Mouse (Mus musculus) lung, adult 10 weeks (tissue): ENCODE data around the gene Dph7. TPM values are rescaled to one million over a fixed set of nuclear protein-coding genes. Genes with fewer than 3 reads are reported as not detected.

Experiments used
- polyA plus RNA-seq: library from polyadenylated mRNA; stranded (reverse); fragments of 350-450 nt; fragmentation: Illumina TruSeq; extraction: RNeasy Lipid Tissue Mini Kit (QIAGEN cat#74804); gene quantifications from one replicate; pipeline ENCODE4 v1.2.3, GENCODE M21; 2014; ENCODE audit warnings: low read depth, low replicate concordance; ENCODE audit not compliant: insufficient read depth

Gene Dph7
- 12.6 TPM for polyA plus RNA-seq

GRCm38 (mm10) chr2:24962304-24963000, at the start of gene Dph7:
Dph7 (plus strand) TSS chr2:24962400.

GRCm38 (mm10) chr2:24918930-24919838, 43.0 kb upstream of the Dph7 start, which contains the start of gene Ehmt1:
Ehmt1 (minus strand) TSS chr2:24919614.

DNA sequence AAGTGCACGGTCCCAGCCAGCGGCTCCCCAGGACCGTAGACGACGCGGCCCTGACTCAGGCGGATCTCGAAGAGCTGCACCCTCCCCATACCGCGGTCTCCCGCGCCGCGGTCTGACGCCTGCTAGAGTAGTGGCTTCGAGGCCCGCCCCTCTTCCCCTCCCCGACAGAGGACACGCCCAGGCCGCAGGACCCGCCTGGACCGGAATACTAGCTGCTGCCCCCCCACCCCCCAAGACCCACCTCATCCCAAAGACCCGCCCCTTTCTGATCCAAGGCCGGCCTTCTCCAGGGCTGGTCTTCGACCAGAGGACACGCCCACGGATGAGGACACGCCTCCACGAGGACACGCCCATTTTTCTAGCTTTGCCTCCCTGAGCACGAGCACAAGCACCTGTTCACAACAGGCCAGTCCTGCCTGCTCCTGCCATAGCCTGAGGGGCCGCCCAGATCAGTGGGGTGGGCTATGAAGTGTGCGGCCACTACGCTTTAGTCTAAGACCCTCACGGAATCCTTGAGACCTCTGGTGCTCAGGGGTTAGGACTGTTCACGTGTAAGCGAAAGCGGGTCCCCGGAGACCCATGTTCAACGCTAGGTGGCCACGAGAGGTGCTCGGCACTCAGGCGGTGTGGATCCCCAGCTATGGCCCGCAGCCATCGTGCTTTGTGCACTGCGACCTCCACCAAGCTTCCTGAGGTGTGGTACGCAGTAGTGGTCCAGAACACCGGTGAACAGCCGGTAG, 27.0 kb upstream of the Dph7 start, which contains the start of gene Arrdc1:
TSS of gene Arrdc1 (minus strand) at position 196 of the 740 bp plus-strand sequence.

GRCm38 (mm10) chr2:24949421-24950188, 12.6 kb upstream of the Dph7 start, which contains the start of gene Zmynd19:
Zmynd19 (plus strand) TSS chr2:24949792.

GRCm38 (mm10) chr2:24974906-24975703, 12.9 kb downstream of the Dph7 start, which contains the start of gene Mrpl41:
Mrpl41 (minus strand) TSS chr2:24975098.

GRCm38 (mm10) chr2:24975704-24976297, 13.6 kb downstream of the Dph7 start, which contains the start of gene Pnpla7:
Pnpla7 (plus strand) TSS chr2:24976033.

Other genes with a start within 250 kb of the Dph7 start
- 0.09 TPM for gene Cacna1b, start 199.2 kb upstream of the Dph7 start, polyA plus RNA-seq
- 8.9 TPM for gene Ehmt1, start 42.8 kb upstream of the Dph7 start, polyA plus RNA-seq
- 58.3 TPM for gene Arrdc1, start 27.1 kb upstream of the Dph7 start, polyA plus RNA-seq
- gene Zmynd19, start 12.6 kb upstream of the Dph7 start, polyA plus RNA-seq, result 11.7 TPM
- 58.2 TPM for gene Mrpl41, start 12.7 kb downstream of the Dph7 start, polyA plus RNA-seq
- 13.0 TPM for gene Pnpla7, start 13.6 kb downstream of the Dph7 start, polyA plus RNA-seq
- 29.3 TPM for gene Nsmf, start 92.0 kb downstream of the Dph7 start, polyA plus RNA-seq
- 2.4 TPM for gene Entpd8, start 117.9 kb downstream of the Dph7 start, polyA plus RNA-seq
- 1.9 TPM for gene Noxa1, start 132.7 kb downstream of the Dph7 start, polyA plus RNA-seq
- gene Nrarp, start 218.4 kb downstream of the Dph7 start, polyA plus RNA-seq, result 28.7 TPM
- 18.3 TPM for gene Tor4a, start 234.5 kb downstream of the Dph7 start, polyA plus RNA-seq
- gene Nelfb, start 249.1 kb downstream of the Dph7 start, polyA plus RNA-seq, result 41.8 TPM